Mouse (Mus musculus): ENCODE data around the gene Olfr1415. TPM values are rescaled to one million over a fixed set of nuclear protein-coding genes. Genes with fewer than 3 reads are reported as not detected.

The Olfr1415 gene
- not detected in 2 replicates for polyA plus RNA-seq (2015; fragmentation: Nextera tagmentation; extraction: Ambion mirVana)

GRCm38 (mm10) chr1:92496001-92496400 is at the start of gene Olfr1415:
Gene Olfr1415 (minus strand): TSS chr1:92496101.
- no peak for TF ChIP-seq EP300 (IDR thresholded peaks at IDR 0.05)
- TF ChIP-seq CTCF (IDR thresholded peaks at IDR 0.05), result no peak
- no peak for DNase-seq (ENCODE audit: low spot score)
- Histone ChIP-seq H3K27ac (ENCODE audit: low read length) (no peak within 1 kb of the TSS), H3K36me3 (ENCODE audit: insufficient read depth, low read length) (no peaks in the 10 kb centered on the region), H3K9ac (replicated peaks; ENCODE audit: low read depth) (no peak within 1 kb of the TSS), H3K4me2 (replicated peaks; ENCODE audit: low read depth, low read length) (no peak within 1 kb of the TSS), H3K4me3 (ENCODE audit: low read depth, low read length) (no peak within 1 kb of the TSS), H3K9me3 (ENCODE audit: low read length) (0 out of 2 replicates have a peak, but pooled peaks cover 2% of the 10 kb centered on the region), H3K4me1 (ENCODE audit: insufficient read depth, low read depth, low read length) (no peaks in the 10 kb centered on the region), H3K27me3 (replicated peaks; ENCODE audit: insufficient read depth, low read length) (no peaks in the 10 kb centered on the region)
- ATAC-seq, result no peak
- WGBS, result 82% methylated on average over 2 of the region's 2 CpGs

GRCm38 (mm10) chr1:92539071-92539470 is 43.2 kb upstream of the Olfr1415 start:
- no peaks in the 10 kb centered on the region for H3K9me3 ChIP-seq (ENCODE audit: low read length)
- TF ChIP-seq EP300 (IDR thresholded peaks at IDR 0.05), result no peak
- TF ChIP-seq CTCF (IDR thresholded peaks at IDR 0.05), result no peak
- no peak overlapping the region for H3K27ac ChIP-seq (ENCODE audit: low read length)
- 35% methylated on average over 2 of the region's 2 CpGs for WGBS
- DNase-seq (ENCODE audit: low spot score) (no peak), ATAC-seq (no peak)
- H3K9ac ChIP-seq (replicated peaks; ENCODE audit: low read depth), result no peak overlapping the region
- no peaks in the 10 kb centered on the region for H3K27me3 ChIP-seq (replicated peaks; ENCODE audit: insufficient read depth, low read length)
- no peaks in the 10 kb centered on the region for H3K4me1 ChIP-seq (ENCODE audit: insufficient read depth, low read depth, low read length)
- H3K4me2 ChIP-seq (replicated peaks; ENCODE audit: low read depth, low read length), result no peak overlapping the region
- no peak overlapping the region for H3K4me3 ChIP-seq (ENCODE audit: low read depth, low read length)
- no peaks in the 10 kb centered on the region for H3K36me3 ChIP-seq (ENCODE audit: insufficient read depth, low read length)

- no peak overlapping the region for H3K27ac ChIP-seq (ENCODE audit: low read length)
- no peaks in the 10 kb centered on the region for H3K4me1 ChIP-seq (ENCODE audit: insufficient read depth, low read depth, low read length)
- no peaks in the 10 kb centered on the region for H3K27me3 ChIP-seq (replicated peaks; ENCODE audit: insufficient read depth, low read length)
- ATAC-seq (no peak), DNase-seq (ENCODE audit: low spot score) (no peak)
- no peak overlapping the region for H3K4me3 ChIP-seq (ENCODE audit: low read depth, low read length)
- H3K36me3 ChIP-seq (ENCODE audit: insufficient read depth, low read length), result no peaks in the 10 kb centered on the region
- 29% methylated on average over 5 of the region's 5 CpGs for WGBS
- no peaks in the 10 kb centered on the region for H3K9me3 ChIP-seq (ENCODE audit: low read length)
- TF ChIP-seq CTCF (IDR thresholded peaks at IDR 0.05) (no peak), EP300 (IDR thresholded peaks at IDR 0.05) (no peak)
- H3K4me2 ChIP-seq (replicated peaks; ENCODE audit: low read depth, low read length), result no peak overlapping the region
- H3K9ac ChIP-seq (replicated peaks; ENCODE audit: low read depth), result no peak overlapping the region
These were observed 41.1 kb upstream of the Olfr1415 start for GRCm38 (mm10) chr1:92536972-92537371.

- no peak for DNase-seq (ENCODE audit: low spot score)
- 71% methylated on average over 3 of the region's 3 CpGs for WGBS
- Histone ChIP-seq H3K27ac (ENCODE audit: low read length) (no peak overlapping the region), H3K4me1 (ENCODE audit: insufficient read depth, low read depth, low read length) (no peaks in the 10 kb centered on the region), H3K9me3 (ENCODE audit: low read length) (no peaks in the 10 kb centered on the region), H3K4me2 (replicated peaks; ENCODE audit: low read depth, low read length) (no peak overlapping the region), H3K4me3 (ENCODE audit: low read depth, low read length) (no peak overlapping the region), H3K9ac (replicated peaks; ENCODE audit: low read depth) (no peak overlapping the region), H3K27me3 (replicated peaks; ENCODE audit: insufficient read depth, low read length) (no peaks in the 10 kb centered on the region), H3K36me3 (ENCODE audit: insufficient read depth, low read length) (no peaks in the 10 kb centered on the region)
- TF ChIP-seq EP300 (IDR thresholded peaks at IDR 0.05) (no peak), CTCF (IDR thresholded peaks at IDR 0.05) (no peak)
- ATAC-seq, result no peak
These were observed 27.9 kb upstream of the Olfr1415 start for GRCm38 (mm10) chr1:92523764-92524163.

GRCm38 (mm10) chr1:92521376-92521775 is 25.5 kb upstream of the Olfr1415 start:
- no peak overlapping the region for H3K9ac ChIP-seq (replicated peaks; ENCODE audit: low read depth)
- WGBS, result 24% methylated on average over 10 of the region's 10 CpGs
- ATAC-seq, result no peak

GRCm38 (mm10) chr1:92519046-92519445 is 23.1 kb upstream of the Olfr1415 start:
- DNase-seq (ENCODE audit: low spot score), result no peak
- 75% methylated on average over 6 of the region's 6 CpGs for WGBS
- Histone ChIP-seq H3K4me2 (replicated peaks; ENCODE audit: low read depth, low read length) (no peak overlapping the region), H3K9ac (replicated peaks; ENCODE audit: low read depth) (no peak overlapping the region), H3K27ac (ENCODE audit: low read length) (no peak overlapping the region), H3K4me1 (ENCODE audit: insufficient read depth, low read depth, low read length) (no peaks in the 10 kb centered on the region), H3K9me3 (ENCODE audit: low read length) (no peaks in the 10 kb centered on the region), H3K27me3 (replicated peaks; ENCODE audit: insufficient read depth, low read length) (no peaks in the 10 kb centered on the region), H3K36me3 (ENCODE audit: insufficient read depth, low read length) (no peaks in the 10 kb centered on the region), H3K4me3 (ENCODE audit: low read depth, low read length) (no peak overlapping the region)
- no peak for TF ChIP-seq EP300 (IDR thresholded peaks at IDR 0.05)
- no peak for TF ChIP-seq CTCF (IDR thresholded peaks at IDR 0.05)
- ATAC-seq, result no peak

More at GRCm38 (mm10) chr1:92521376-92521775, 25.5 kb upstream of the Olfr1415 start:
- H3K27ac ChIP-seq (ENCODE audit: low read length), result no peak overlapping the region
- no peaks in the 10 kb centered on the region for H3K36me3 ChIP-seq (ENCODE audit: insufficient read depth, low read length)
- TF ChIP-seq CTCF (IDR thresholded peaks at IDR 0.05) (peak; percentile 65), EP300 (IDR thresholded peaks at IDR 0.05) (no peak)
- no peak overlapping the region for H3K4me3 ChIP-seq (ENCODE audit: low read depth, low read length)
- no peaks in the 10 kb centered on the region for H3K27me3 ChIP-seq (replicated peaks; ENCODE audit: insufficient read depth, low read length)
- no peaks in the 10 kb centered on the region for H3K9me3 ChIP-seq (ENCODE audit: low read length)
- H3K4me2 ChIP-seq (replicated peaks; ENCODE audit: low read depth, low read length), result no peak overlapping the region
- DNase-seq (ENCODE audit: low spot score), result peak; percentile 66
- no peaks in the 10 kb centered on the region for H3K4me1 ChIP-seq (ENCODE audit: insufficient read depth, low read depth, low read length)

GRCm38 (mm10) chr1:92518561-92518960 is 22.7 kb upstream of the Olfr1415 start, which contains the start of gene Olfr1414:
Gene Olfr1414 (minus strand): TSS chr1:92518661.
- no peak within 1 kb of the TSS for H3K4me3 ChIP-seq (ENCODE audit: low read depth, low read length)
- 73% methylated on average over 3 of the region's 3 CpGs for WGBS
- no peak for ATAC-seq
- H3K27ac ChIP-seq (ENCODE audit: low read length), result no peak within 1 kb of the TSS
- H3K9ac ChIP-seq (replicated peaks; ENCODE audit: low read depth), result no peak within 1 kb of the TSS
- H3K4me1 ChIP-seq (ENCODE audit: insufficient read depth, low read depth, low read length), result no peaks in the 10 kb centered on the region
- no peak for DNase-seq (ENCODE audit: low spot score)
- no peaks in the 10 kb centered on the region for H3K27me3 ChIP-seq (replicated peaks; ENCODE audit: insufficient read depth, low read length)
- H3K9me3 ChIP-seq (ENCODE audit: low read length), result no peaks in the 10 kb centered on the region
- H3K4me2 ChIP-seq (replicated peaks; ENCODE audit: low read depth, low read length), result no peak within 1 kb of the TSS
- no peaks in the 10 kb centered on the region for H3K36me3 ChIP-seq (ENCODE audit: insufficient read depth, low read length)
- TF ChIP-seq CTCF (IDR thresholded peaks at IDR 0.05) (no peak), EP300 (IDR thresholded peaks at IDR 0.05) (no peak)
